Mouse (Mus musculus) embryonic facial prominence, embryonic 14.5 days (tissue): ENCODE results near the gene Mrtfb. TPM values are rescaled to one million over a fixed set of nuclear protein-coding genes. Genes with fewer than 3 reads are reported as not detected.

Experiments used
- ATAC-seq: fragments of 200-750 bp; cut with Nextera tagmentation; 2 replicates; pipeline ENCODE4 v1.8.0; 2017; ENCODE audit warnings: low read depth, moderate number of reproducible peaks, moderate TSS enrichment
- DNase-seq: peaks from one replicate; pipeline ENCODE4 v3.0.0-alpha.2; 2015; ENCODE audit warnings: low spot score
- H3K27ac ChIP-seq: fragments of 300-500 bp; sonication (generic); replicated peaks from 2 replicates; pipeline ENCODE4 v1.5.1; 2014; ENCODE audit warnings: low read depth, mild to moderate bottlenecking, low read length, moderate library complexity
- H3K27me3 ChIP-seq: fragments of 300-500 bp; sonication (generic); replicated peaks from 2 replicates; pipeline ENCODE4 v1.6.1; 2014; ENCODE audit warnings: low read length; ENCODE audit not compliant: control insufficient read depth, insufficient read depth
- H3K36me3 ChIP-seq: fragments of 300-500 bp; sonication (generic); 2 replicates; pipeline ENCODE4 v1.6.1; 2014; ENCODE audit warnings: low read length, mixed read lengths; ENCODE audit not compliant: control insufficient read depth, insufficient read depth
- H3K4me1 ChIP-seq: fragments of 300-500 bp; sonication (generic); 2 replicates; pipeline ENCODE4 v1.6.1; 2014; ENCODE audit warnings: antibody characterized with exemption, low read length; ENCODE audit not compliant: control insufficient read depth, insufficient read depth
- H3K4me2 ChIP-seq: fragments of 300-500 bp; sonication (generic); 2 replicates; pipeline ENCODE4 v1.6.1; 2014; ENCODE audit warnings: low read depth, mild to moderate bottlenecking, low read length, moderate library complexity, mixed read lengths
- H3K4me3 ChIP-seq: fragments of 300-500 bp; sonication (generic); 2 replicates; pipeline ENCODE4 v1.5.1; 2014; ENCODE audit warnings: low read depth, mild to moderate bottlenecking, low read length
- H3K9ac ChIP-seq: fragments of 300-500 bp; sonication (generic); 2 replicates; pipeline ENCODE4 v1.6.1; 2014; ENCODE audit warnings: low read depth, mild to moderate bottlenecking, low read length, moderate library complexity, mixed read lengths
- H3K9me3 ChIP-seq: fragments of 300-500 bp; sonication (generic); 2 replicates; pipeline ENCODE4 v1.6.1; 2016; ENCODE audit warnings: low read length; ENCODE audit not compliant: control insufficient read depth
- WGBS: fragments of 180-500 bp; shearing (Covaris S2); extraction: QIAGEN DNeasy Blood & Tissue Kit; methylation state at CpG from one replicate; pipeline ENCODE4 v1.1.7; 2014; 5-methylcytosine and 5-hydroxymethylcytosine counted together
- polyA plus RNA-seq: library from polyadenylated mRNA; unstranded; fragments of >200 nt; fragmentation: Nextera tagmentation; extraction: Ambion mirVana; gene quantifications from 2 replicates; pipeline ENCODE4 v1.2.1, GENCODE M21; 2014

The Mrtfb gene
- polyA plus RNA-seq, 1 experiment from 2014 or later = 22.5 TPM

GRCm38 (mm10) chr16:13232912-13233802, 23.1 kb upstream of the Mrtfb start:
- peak; percentile 83 for ATAC-seq
- H3K4me3 ChIP-seq = no peak overlapping the region
- WGBS = 49% methylated on average over 14 of the region's 14 CpGs
- H3K9me3 ChIP-seq = no peaks in the 10 kb centered on the region
- peak overlapping the region; percentile 16; the same call in 1 of the 2 replicates for H3K27ac ChIP-seq
- no peak overlapping the region for H3K4me2 ChIP-seq
- H3K36me3 ChIP-seq = no peaks in the 10 kb centered on the region
- no peaks in the 10 kb centered on the region for H3K27me3 ChIP-seq
- no peaks in the 10 kb centered on the region for H3K4me1 ChIP-seq
- H3K9ac ChIP-seq = no peak overlapping the region
- peak; percentile 74 for DNase-seq

DNA sequence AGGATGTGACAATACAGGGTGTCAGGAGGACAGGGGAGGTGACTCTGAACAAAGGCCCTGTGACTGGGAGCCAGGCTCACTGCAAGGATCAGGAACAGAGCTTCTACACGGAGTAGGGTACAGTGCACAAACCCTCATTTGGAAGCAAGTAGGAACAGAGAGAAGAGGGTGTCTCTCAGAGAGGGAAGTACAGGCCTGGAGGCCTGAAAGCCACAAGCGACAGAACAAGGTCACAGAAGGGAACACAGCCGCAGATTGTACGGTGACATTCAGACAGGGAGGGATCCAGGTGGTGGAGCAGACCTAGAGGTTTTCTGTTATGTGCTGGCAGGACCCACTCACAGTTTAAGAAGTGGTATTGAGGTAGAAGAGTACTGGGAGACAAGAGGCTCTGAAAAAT, 17.2 kb upstream of the Mrtfb start:
- Histone ChIP-seq H3K36me3 (no peaks in the 10 kb centered on the region), H3K4me3 (no peak overlapping the region), H3K9ac (no peak overlapping the region), H3K27ac (no peak overlapping the region), H3K9me3 (no peaks in the 10 kb centered on the region), H3K4me1 (0 out of 2 replicates have a peak, but pooled peaks cover 6% of the 10 kb centered on the region), H3K27me3 (no peaks in the 10 kb centered on the region), H3K4me2 (no peak overlapping the region)
- DNase-seq = no peak
- no peak for ATAC-seq
- WGBS = 84% methylated on average over 4 of the region's 4 CpGs

DNA sequence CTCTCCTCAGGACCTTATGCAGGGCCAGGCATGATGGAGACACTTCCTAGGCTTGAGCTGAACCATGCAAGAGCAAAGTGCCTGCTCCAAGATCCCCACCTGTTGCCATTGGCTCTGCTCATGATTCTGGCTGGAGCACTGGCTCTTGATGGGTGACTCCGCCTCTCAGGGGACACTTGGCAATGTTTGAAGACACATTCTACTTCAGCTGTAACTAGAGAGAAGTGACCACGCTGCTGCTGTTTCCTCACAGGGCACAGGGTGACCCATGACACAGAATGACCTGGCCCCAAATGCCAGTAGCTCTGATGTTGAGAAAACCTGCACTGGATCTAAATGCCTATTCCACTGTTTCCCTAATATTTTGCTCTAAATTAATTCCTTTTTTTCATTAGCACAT, 16.7 kb upstream of the Mrtfb start:
- Histone ChIP-seq H3K27ac (no peak overlapping the region), H3K4me1 (0 out of 2 replicates have a peak, but pooled peaks cover 6% of the 10 kb centered on the region), H3K4me2 (no peak overlapping the region), H3K27me3 (no peaks in the 10 kb centered on the region), H3K9me3 (no peaks in the 10 kb centered on the region), H3K9ac (no peak overlapping the region), H3K4me3 (no peak overlapping the region), H3K36me3 (no peaks in the 10 kb centered on the region)
- WGBS = 79% methylated on average over 2 of the region's 2 CpGs
- ATAC-seq = no peak
- no peak for DNase-seq

DNA sequence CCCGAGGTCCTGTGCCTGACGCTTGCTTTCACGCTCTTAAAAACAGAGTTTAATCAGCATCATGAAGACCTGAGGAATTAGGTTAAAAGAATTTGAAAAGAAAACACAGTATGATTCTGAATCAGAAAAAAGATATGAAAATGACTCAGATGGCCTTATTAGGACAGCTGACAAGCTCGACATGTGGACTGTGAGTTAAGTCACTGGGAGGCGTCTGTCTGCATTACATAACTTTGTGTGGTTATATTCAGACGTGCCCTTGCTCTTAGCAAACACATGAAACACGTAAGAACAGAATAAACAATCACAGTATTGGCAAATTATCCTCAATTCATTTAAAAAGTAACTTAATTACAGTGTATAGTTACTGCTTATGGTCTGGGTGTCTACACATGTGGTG, 16.0 kb upstream of the Mrtfb start:
- Histone ChIP-seq H3K4me1 (0 out of 2 replicates have a peak, but pooled peaks cover 6% of the 10 kb centered on the region), H3K9me3 (no peaks in the 10 kb centered on the region), H3K27ac (no peak overlapping the region), H3K4me3 (no peak overlapping the region), H3K36me3 (no peaks in the 10 kb centered on the region), H3K27me3 (no peaks in the 10 kb centered on the region), H3K4me2 (no peak overlapping the region), H3K9ac (no peak overlapping the region)
- 46% methylated on average over 7 of the region's 7 CpGs for WGBS
- ATAC-seq (no peak), DNase-seq (no peak)

GRCm38 (mm10) chr16:13245658-13246057, 10.6 kb upstream of the Mrtfb start:
- no peaks in the 10 kb centered on the region for H3K36me3 ChIP-seq
- H3K27ac ChIP-seq = no peak overlapping the region
- no peaks in the 10 kb centered on the region for H3K9me3 ChIP-seq
- no peak for ATAC-seq
- no peak overlapping the region for H3K9ac ChIP-seq
- no peak overlapping the region for H3K4me3 ChIP-seq
- 0 out of 2 replicates have a peak, but pooled peaks cover 6% of the 10 kb centered on the region for H3K4me1 ChIP-seq
- H3K4me2 ChIP-seq = no peak overlapping the region
- WGBS = 39% methylated on average over 4 of the region's 4 CpGs
- H3K27me3 ChIP-seq = no peaks in the 10 kb centered on the region
- DNase-seq = no peak

DNA sequence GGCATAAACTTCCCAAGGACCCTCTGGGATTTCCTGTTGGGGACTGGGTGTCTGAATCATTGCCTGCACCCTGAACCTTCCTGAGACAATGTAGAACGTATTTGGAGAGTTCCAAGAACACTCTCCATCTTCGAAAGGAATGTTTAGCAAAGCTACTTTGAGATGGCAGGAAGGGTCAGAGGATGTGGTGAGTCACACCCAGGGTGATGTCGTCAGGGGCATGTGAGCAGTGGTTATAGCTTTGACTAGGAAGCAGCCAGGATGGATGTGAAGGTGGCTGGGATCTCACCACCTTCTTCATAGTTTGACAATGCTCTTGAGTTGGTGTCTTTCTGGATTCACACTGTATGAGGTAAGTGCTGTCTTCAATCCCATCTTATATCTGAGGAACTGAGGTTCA, 9.4 kb upstream of the Mrtfb start:
- Histone ChIP-seq H3K4me3 (no peak overlapping the region), H3K27me3 (no peaks in the 10 kb centered on the region), H3K27ac (no peak overlapping the region), H3K4me2 (no peak overlapping the region), H3K9me3 (no peaks in the 10 kb centered on the region), H3K9ac (no peak overlapping the region), H3K36me3 (no peaks in the 10 kb centered on the region), H3K4me1 (no peaks in the 10 kb centered on the region)
- ATAC-seq = no peak
- DNase-seq = no peak
- 61% methylated on average over 3 of the region's 3 CpGs for WGBS

GRCm38 (mm10) chr16:13250061-13250460, 6.2 kb upstream of the Mrtfb start:
- H3K36me3 ChIP-seq = no peaks in the 10 kb centered on the region
- no peak overlapping the region for H3K27ac ChIP-seq
- no peaks in the 10 kb centered on the region for H3K9me3 ChIP-seq
- no peak for ATAC-seq
- H3K4me2 ChIP-seq = no peak overlapping the region
- 67% methylated on average over 5 of the region's 5 CpGs for WGBS
- no peak overlapping the region for H3K9ac ChIP-seq
- no peaks in the 10 kb centered on the region for H3K4me1 ChIP-seq
- no peak for DNase-seq
- H3K27me3 ChIP-seq = no peaks in the 10 kb centered on the region
- no peak overlapping the region for H3K4me3 ChIP-seq

DNA sequence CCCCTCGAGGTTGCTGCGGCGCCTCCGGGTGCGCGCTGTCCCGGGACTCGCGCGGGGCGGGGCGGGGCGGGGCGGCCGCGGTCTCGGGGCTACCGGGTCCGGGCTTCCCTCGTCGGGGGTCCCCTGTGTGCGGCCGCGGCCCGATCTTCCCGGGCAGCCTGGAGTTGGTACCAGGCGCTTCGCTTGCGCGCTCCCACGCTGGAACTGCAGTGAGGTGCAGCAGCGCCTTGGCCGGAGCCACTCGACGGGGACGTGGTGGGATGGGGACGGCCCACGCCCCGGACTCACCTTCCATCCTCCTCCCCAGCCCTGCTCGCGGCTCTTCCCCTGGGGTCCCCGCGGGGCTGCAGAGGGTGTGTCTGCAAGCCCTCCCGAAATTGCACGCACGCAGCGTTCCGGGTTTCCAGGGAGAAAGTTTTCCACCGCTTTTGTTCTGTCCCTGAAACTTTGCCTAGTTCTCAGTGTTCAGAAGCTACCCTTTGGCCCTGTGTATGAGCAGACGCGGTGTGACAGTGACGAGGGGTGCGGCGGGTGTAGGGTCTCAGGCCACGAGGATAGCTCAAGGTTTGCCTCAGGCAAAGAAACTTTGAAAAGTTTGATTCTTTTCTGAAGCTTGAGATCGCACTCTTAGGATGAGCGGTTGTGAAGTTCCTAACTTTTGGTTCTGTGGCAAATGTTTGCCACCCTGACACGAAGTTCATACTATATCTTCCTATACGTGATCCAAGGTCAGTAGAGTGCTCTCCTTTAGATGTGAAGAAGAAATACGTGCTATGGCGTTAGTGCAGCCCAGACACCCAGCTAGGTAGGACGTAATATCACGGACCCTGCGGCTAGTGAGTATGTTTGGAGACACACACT, 616 bp downstream of the Mrtfb start:
- no peaks in the 10 kb centered on the region for H3K9me3 ChIP-seq
- 13% methylated on average over 20 of the region's 64 CpGs for WGBS
- peaks cover 19% of the 10 kb centered on the region; the same call in 1 of the 2 replicates for H3K4me1 ChIP-seq
- DNase-seq = peak; percentile 23
- peak overlapping the region; percentile 65 for H3K4me3 ChIP-seq
- H3K36me3 ChIP-seq = no peaks in the 10 kb centered on the region
- H3K4me2 ChIP-seq = peak overlapping the region; percentile 78
- no peaks in the 10 kb centered on the region for H3K27me3 ChIP-seq
- peak overlapping the region; percentile 77 for H3K27ac ChIP-seq
- ATAC-seq = peak; percentile 73
- H3K9ac ChIP-seq = peak overlapping the region; percentile 94
